Mouse (Mus musculus) left cerebral cortex, adult 2 months (tissue): ENCODE measurements around the gene Ppp5c. TPM values are rescaled to one million over a fixed set of nuclear protein-coding genes. Genes with fewer than 3 reads are reported as not detected.

Source experiments
- DNase-seq, 2 experiments: peaks; one replicate each; pipeline ENCODE4 v3.0.0; 2021 to 2022; ENCODE audit warnings: low spot score in 2 of 2, mixed read lengths in 1 of 2; ENCODE audit errors: extremely low spot score in 1 of 2
- H3K27ac ChIP-seq: fragments of 200-600 bp; 2 replicates; pipeline ENCODE4 v1.8.1; 2022
- H3K4me3 ChIP-seq: fragments of 200-600 bp; 2 replicates; pipeline ENCODE4 v1.8.1; 2022
- CTCF ChIP-seq: fragments of 200-600 bp; IDR thresholded peaks from 2 replicates; pipeline ENCODE4 v1.8.1; 2022; ENCODE audit warnings: antibody characterized with exemption, mild to moderate bottlenecking, moderate library complexity
- intact Hi-C: fragments of 180-260 bp; cut with DNase I; formaldehyde crosslinking; loops from one replicate; pipeline ENCODE4 v1.15.1; 2025
- total RNA-seq, 2 experiments: library from RNA; stranded (reverse); gene quantifications; 2 replicates each; pipeline ENCODE4 v1.2.3; 2021

Ppp5c gene
- total RNA-seq, 2 experiments from 2014 or later: 163 to 168 TPM

GRCm38 (mm10) chr7:17050933-17051594 is 23.3 kb upstream of the Ppp5c start:
- peak; percentile 69 for TF ChIP-seq CTCF
- Histone ChIP-seq H3K27ac (no peak overlapping the region), H3K4me3 (no peak overlapping the region)
- peak; percentile 65 to 73 for DNase-seq
- intact Hi-C loops: loop anchor here (2.0 kb wide), 1 partner anchor 48 kb away; no protein-coding TSS in a partner anchor

GRCm38 (mm10) chr7:17050491-17050890 is 22.8 kb upstream of the Ppp5c start:
- intact Hi-C loops: loop anchor here (2.0 kb wide), 1 partner anchor 48 kb away; no protein-coding TSS in a partner anchor
- no peak for DNase-seq
- no peak overlapping the region for H3K27ac ChIP-seq
- no peak overlapping the region for H3K4me3 ChIP-seq
- no peak for TF ChIP-seq CTCF

GRCm38 (mm10) chr7:17048431-17049190 is 20.9 kb upstream of the Ppp5c start:
- H3K4me3 ChIP-seq: no peak overlapping the region
- no peak overlapping the region for H3K27ac ChIP-seq
- intact Hi-C loops: no loop called here
- DNase-seq: no peak
- TF ChIP-seq CTCF: no peak

DNA sequence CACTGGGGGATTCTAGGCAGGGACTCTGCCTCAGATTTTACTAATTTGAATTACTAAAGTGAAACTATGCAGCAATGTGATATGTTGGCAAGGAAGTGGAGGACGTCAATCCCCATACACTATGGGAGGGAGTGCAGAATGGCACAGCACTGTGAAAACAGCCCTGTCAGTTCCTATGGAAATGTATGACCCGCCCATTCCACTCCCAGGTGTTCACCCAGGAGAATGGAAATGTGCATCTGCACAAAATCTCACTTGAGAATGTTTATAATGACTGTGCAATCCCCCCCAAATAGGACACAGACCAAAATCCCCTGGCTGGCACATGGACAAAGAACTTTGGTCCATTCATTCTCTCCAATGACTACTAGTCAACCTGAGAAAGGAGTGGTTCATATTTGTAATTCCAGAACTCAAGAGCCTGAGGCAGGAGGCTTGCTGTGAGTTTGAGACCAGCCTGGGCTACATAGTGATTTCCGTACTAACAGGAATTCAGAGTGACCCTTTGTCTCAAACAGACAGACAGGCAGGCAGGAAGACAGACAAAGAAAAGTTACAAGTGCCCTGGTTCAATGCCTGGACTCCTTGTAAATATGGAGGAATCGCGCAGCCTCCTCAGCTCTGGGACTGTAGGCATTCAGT is 19.4 kb upstream of the Ppp5c start:
- no peak for DNase-seq
- no peak overlapping the region for H3K4me3 ChIP-seq
- intact Hi-C loops: no loop called here
- TF ChIP-seq CTCF: no peak
- no peak overlapping the region for H3K27ac ChIP-seq

GRCm38 (mm10) chr7:17045743-17046142 is 18.0 kb upstream of the Ppp5c start:
- intact Hi-C loops: no loop called here
- peak overlapping the region; percentile 25; the same call in 1 of the 2 replicates for H3K27ac ChIP-seq
- no peak for TF ChIP-seq CTCF
- H3K4me3 ChIP-seq: no peak overlapping the region
- DNase-seq: peak in 1 of 2 experiments; percentile 58

DNA sequence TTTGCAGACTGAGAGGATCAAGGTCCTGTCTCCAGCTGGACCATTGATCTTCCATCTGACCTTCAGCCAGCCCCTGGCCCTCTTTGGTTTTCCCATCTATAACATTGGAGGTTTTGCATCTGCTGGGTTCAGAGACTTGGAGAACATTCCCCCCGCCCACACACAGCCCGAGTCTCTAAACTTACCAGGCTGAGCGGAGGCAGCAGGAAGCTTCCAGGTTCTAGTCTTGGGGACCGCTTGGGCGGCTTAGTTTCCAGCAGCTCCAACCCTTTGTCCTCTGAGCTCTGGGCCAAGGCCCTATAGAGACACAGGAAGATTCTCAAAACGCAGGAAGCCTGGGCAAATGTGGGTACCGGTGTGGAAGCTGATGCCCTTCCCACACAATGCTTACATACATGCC is 11.6 kb upstream of the Ppp5c start:
- peak in 1 of 2 experiments; percentile 54 for DNase-seq
- intact Hi-C loops: no loop called here
- H3K4me3 ChIP-seq: no peak overlapping the region
- H3K27ac ChIP-seq: 0 out of 2 replicates have a peak overlapping the region, but pooled peaks have one; percentile 47
- no peak for TF ChIP-seq CTCF

DNA sequence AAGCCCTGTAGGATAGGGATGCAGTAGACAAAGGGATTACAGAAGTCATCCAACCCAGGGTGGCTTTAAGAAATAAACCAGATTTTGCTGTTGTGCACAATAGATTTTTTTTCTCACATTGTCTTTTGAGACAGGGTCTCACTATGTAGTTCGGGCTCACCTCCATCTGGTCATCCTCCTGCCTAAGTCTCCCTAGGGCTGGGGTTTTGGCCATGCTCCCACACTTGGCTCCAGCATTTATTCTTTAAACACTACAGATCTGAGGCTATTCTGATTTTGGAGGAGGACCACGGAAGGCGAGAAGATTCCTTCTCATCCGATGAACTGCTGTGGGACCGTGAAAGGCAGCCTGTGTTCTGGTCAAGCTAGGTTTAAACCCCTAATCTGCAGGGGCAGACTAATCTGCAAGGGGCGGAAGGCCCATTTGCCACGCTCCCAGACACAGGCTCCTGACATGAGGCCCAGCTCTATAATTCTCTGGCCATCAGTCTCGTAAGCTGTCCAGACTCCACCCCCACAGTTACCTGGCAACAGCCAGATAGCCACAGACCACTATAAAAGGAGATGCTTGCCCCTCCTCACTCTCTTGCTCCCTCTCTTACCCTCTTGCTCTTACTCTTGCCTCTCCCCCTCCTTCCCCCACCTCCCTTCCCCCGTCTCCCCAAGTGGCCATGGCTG is 10.4 kb upstream of the Ppp5c start:
- no peak overlapping the region for H3K27ac ChIP-seq
- no peak for DNase-seq
- intact Hi-C loops: no loop called here

GRCm38 (mm10) chr7:17030239-17030638 is 2.5 kb upstream of the Ppp5c start:
- DNase-seq: no peak
- Histone ChIP-seq H3K4me3 (no peak overlapping the region), H3K27ac (0 out of 2 replicates have a peak overlapping the region, but pooled peaks have one; percentile 32)
- intact Hi-C loops: no loop called here
- TF ChIP-seq CTCF: no peak

More for the DNA sequence above, 10.4 kb upstream of the Ppp5c start:
- H3K4me3 ChIP-seq: no peak overlapping the region
- no peak for TF ChIP-seq CTCF

GRCm38 (mm10) chr7:17028923-17029322 is 1.2 kb upstream of the Ppp5c start:
- no peak for TF ChIP-seq CTCF
- peak overlapping the region; percentile 98; the same call in 1 of the 2 replicates for H3K27ac ChIP-seq
- no peak overlapping the region for H3K4me3 ChIP-seq
- no peak for DNase-seq
- intact Hi-C loops: no loop called here

DNA sequence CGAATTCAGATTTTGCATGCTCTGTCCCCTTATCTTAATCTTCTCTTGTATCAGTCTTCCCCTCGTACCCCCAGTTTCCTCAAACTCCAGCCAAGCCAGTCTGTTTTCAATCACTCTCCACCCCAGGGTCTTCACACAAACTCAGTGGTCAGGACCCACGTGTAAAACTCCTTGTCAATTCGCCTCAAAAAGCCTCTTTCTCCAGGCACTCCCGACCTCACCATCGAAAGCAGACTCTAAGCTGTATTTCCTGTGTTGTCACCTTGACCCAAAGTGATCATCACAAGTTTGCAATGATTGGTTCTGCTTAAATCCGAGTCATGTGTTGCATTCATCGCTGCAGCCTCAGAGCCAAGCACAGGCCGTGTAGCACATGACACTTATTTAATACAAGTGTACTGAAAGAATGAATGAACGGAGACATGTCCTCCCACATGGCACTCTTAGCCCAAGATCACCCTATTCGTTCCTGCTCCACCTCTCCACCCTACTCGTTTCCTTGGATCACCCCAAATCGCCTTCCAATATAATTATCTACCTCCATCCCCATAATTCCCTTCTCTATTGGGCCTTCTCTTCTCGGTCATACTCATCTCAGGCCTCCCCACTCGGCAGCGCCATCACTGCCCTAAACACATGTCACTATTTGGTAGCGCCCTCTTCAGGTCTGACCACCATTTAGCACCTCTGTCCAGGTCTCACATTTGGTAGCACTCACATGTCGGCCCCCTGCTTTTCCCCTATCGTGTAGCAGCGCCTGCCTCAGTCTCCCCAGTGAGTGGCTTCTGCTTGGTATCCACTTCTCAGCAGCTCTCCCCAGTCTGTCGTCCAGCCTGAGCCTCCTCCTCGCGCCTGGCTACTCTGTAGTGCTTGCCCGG is 775 bp downstream of the Ppp5c start:
- peak; percentile 60 for TF ChIP-seq CTCF
- Histone ChIP-seq H3K27ac (peak overlapping the region; percentile 98), H3K4me3 (peak overlapping the region; percentile 85)
- intact Hi-C loops: loop anchor here (2.0 kb wide), 2 partner anchors 30 to 40 kb away; no protein-coding TSS in a partner anchor
- DNase-seq: peak in 1 of 2 experiments; percentile 65
